Comparison of ENCODE assay signal across 10 mouse cellular contexts in the genomic region with DNA sequence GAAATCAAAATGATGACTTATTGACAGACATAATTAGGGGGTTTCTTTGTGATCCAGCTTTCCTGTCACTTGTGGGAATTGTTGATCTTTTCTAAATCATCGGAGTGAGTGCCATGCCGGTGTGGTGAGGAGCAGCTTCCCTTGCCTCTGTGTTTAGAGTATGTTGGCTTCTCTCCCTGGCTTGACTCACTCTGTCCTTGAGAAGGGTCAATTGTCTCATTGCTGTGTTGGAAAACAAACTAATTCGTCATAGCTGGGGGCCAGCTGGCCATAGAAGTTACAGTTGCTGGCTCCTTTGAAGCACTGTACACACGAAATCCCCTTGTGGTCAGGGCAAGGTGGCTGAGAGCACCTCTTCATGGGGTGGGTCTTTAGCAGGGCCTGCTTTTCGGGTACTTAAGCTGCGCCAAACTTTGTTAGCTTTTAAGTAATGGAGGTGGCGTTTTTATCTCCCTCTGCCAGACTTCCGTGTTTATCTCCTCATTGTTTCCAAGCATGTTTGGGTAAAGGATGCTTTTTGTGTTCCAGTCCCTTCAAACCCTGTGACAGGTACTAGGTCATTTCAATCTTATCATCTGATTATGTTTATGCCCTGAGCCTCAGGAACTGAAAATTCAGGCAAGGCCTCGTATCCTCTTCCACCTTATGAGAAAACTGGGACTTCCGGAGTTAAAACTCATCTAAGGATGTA.
DNase-seq lines count a peak whose midpoint lies in the region; ATAC-seq and TF ChIP-seq lines count a peak whose summit lies in the region.
"Had no signal": no experiment of that assay in that cellular context is flagged by ENCODE, and none has a peak within 500 bp of the region (broad histone marks: within the 10 kb centered on the region; RNA-seq: fewer than 3 reads in every experiment).

No protein-coding gene starts in this region.

- H3K4me1 ChIP-seq in kidney, postnatal 0 days (replicated peaks; ENCODE audit: insufficient read depth, low read length), result peaks cover 5% of the 10 kb centered on the region; the same call in 1 of the 2 replicates
- no peaks in the 10 kb centered on the region for H3K4me1 ChIP-seq in midbrain, postnatal 0 days (ENCODE audit: insufficient read depth, low read length)

- no peak overlapping the region for H3K4me3 ChIP-seq in kidney, postnatal 0 days (replicated peaks; ENCODE audit: low read depth, low read length)
- H3K4me3 ChIP-seq in layer of hippocampus, adult 2 months, result no peak overlapping the region
- no peak overlapping the region for H3K4me3 ChIP-seq in midbrain, postnatal 0 days (ENCODE audit: low read depth, low read length)

- WGBS in kidney, postnatal 0 days, result 67% methylated on average over 10 of the region's 10 CpGs
- 82% methylated on average over 10 of the region's 10 CpGs for WGBS in midbrain, postnatal 0 days

- no peak for TF ChIP-seq CTCF in kidney, postnatal 0 days (IDR thresholded peaks at IDR 0.05; ENCODE audit: low read depth)
- no peak for TF ChIP-seq CTCF in layer of hippocampus, adult 2 months (conservative IDR thresholded peaks at IDR 0.05)
- no peak for TF ChIP-seq CTCF in midbrain, postnatal 0 days (IDR thresholded peaks at IDR 0.05)

- no peak overlapping the region for H3K4me2 ChIP-seq in kidney, postnatal 0 days (ENCODE audit: low read length)
- no peak overlapping the region for H3K4me2 ChIP-seq in midbrain, postnatal 0 days (ENCODE audit: low read depth, low read length, poor library complexity, severe bottlenecking)

- H3K36me3 ChIP-seq in kidney, postnatal 0 days (ENCODE audit: insufficient read depth, low read length), result no peaks in the 10 kb centered on the region
- no peaks in the 10 kb centered on the region for H3K36me3 ChIP-seq in midbrain, postnatal 0 days (ENCODE audit: insufficient read depth, low read length)

- no peak overlapping the region for H3K9ac ChIP-seq in kidney, postnatal 0 days (ENCODE audit: low read depth, low read length)
- no peak overlapping the region for H3K9ac ChIP-seq in midbrain, postnatal 0 days (replicated peaks; ENCODE audit: low read length, poor library complexity, severe bottlenecking)

- no peaks in the 10 kb centered on the region for H3K9me3 ChIP-seq in kidney, postnatal 0 days (replicated peaks; ENCODE audit: low read length)
- H3K9me3 ChIP-seq in midbrain, postnatal 0 days (ENCODE audit: low read length), result no peaks in the 10 kb centered on the region

- no peaks in the 10 kb centered on the region for H3K27me3 ChIP-seq in kidney, postnatal 0 days (ENCODE audit: insufficient read depth, low read length)
- H3K27me3 ChIP-seq in midbrain, postnatal 0 days (ENCODE audit: insufficient read depth, low read length), result no peaks in the 10 kb centered on the region
- H3K27me3 ChIP-seq: CH12.LX had no signal

- peak; percentile 59 for DNase-seq in kidney, postnatal 0 days (ENCODE audit: low spot score)
- DNase-seq in kidney, adult 18-20 months, result no peak
- peak; percentile 8 for DNase-seq in gastrocnemius, postnatal 25 days
- DNase-seq in heart, postnatal 4 days, result peak; percentile 67
- DNase-seq in ovary, postnatal 36 days (ENCODE audit: low spot score), result peak; percentile 4
- DNase-seq in embryo, embryonic 9.5 days (ENCODE audit: extremely low spot score), result no peak
- no peak for DNase-seq in layer of hippocampus, adult 2 months (ENCODE audit: low spot score in 2 of 2)
- no peak for DNase-seq in midbrain, postnatal 0 days (ENCODE audit: low spot score)
- DNase-seq: thymus, adult 2 months had no signal

- ATAC-seq in kidney, postnatal 0 days (replicated peaks; ENCODE audit: low FRiP score, low read depth), result peak; percentile 54; the same call in 1 of the 2 replicates
- ATAC-seq in midbrain, postnatal 0 days (ENCODE audit: low FRiP score), result no peak

- no peak overlapping the region for H3K27ac ChIP-seq in kidney, postnatal 0 days
- no peak overlapping the region for H3K27ac ChIP-seq in layer of hippocampus, adult 2 months
- no peak overlapping the region for H3K27ac ChIP-seq in midbrain, postnatal 0 days (ENCODE audit: low read depth, low read length)

Comparison
In these comparisons a context has a peak if more than half of its experiments do, and no peak if none do; other contexts are left out.
1. DNase-seq: peak in kidney, postnatal 0 days (single experiment), gastrocnemius, postnatal 25 days (single experiment), heart, postnatal 4 days (single experiment) and ovary, postnatal 36 days (single experiment); none in kidney, adult 18-20 months (single experiment), embryo, embryonic 9.5 days (single experiment), layer of hippocampus, adult 2 months (0 of 2) and midbrain, postnatal 0 days (single experiment).